Mouse (Mus musculus) lung, postnatal 0 days (tissue): Measurements from ENCODE around the gene Gnao1.

ENCODE experiments used
- CTCF ChIP-seq: IDR thresholded peaks from 2 replicates; pipeline ENCODE4 v1.5.1; 2016; ENCODE audit warnings: antibody characterized with exemption, mild to moderate bottlenecking
- EP300 ChIP-seq: IDR thresholded peaks from 2 replicates; pipeline ENCODE4 v1.6.1; 2016; ENCODE audit warnings: antibody characterized with exemption, mild to moderate bottlenecking, control low read depth

GRCm38 (mm10) chr8:93974602-93975186 lies 164.9 kb downstream of the Gnao1 start:
- TF ChIP-seq CTCF, result no peak
- TF ChIP-seq EP300, result no peak
